ENCODE assay signal across 8 mouse cellular contexts in the genomic region with DNA sequence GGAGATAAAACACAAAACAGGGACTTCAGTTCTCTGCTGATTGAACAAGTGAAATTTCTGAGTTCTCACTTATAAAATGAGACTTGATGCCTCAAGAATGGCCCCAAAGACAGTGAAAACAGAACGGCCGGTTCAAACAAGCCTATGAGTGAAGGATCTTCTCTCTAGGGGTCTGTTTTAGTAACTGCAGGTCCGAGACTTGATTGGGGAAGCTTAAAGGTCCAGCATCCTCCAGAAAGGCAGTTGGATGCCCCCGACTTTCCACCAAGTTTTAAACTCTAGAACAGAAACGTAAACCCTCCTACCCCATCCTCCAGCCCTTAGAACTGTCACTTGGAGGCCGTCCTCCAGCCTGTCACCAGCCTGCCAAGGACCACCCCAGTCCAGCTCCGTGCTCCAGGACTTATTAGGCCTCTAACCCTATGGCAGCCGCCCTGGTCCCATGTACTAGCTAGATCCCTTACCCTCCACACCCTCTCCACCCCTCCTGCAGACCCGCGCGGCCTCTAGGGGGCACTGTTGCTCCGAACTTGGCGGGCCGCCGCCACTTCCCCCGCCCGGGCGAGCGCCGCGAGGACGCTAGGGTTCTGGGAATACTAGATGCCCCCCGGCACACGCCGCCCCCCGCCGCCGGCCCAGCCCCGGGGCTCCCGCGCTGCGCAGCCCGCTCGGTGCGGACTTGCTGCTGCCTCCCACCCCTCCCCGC. TPM values are rescaled to one million over a fixed set of nuclear protein-coding genes. Genes with fewer than 3 reads are reported as not detected.
DNase-seq lines count a peak whose midpoint lies in the region; ATAC-seq and TF ChIP-seq lines count a peak whose summit lies in the region.

No protein-coding gene starts in this region.

- H3K36me3 ChIP-seq in embryonic facial prominence, embryonic 12.5 days = no peaks in the 10 kb centered on the region
- H3K36me3 ChIP-seq in heart, adult 2 months (ENCODE audit: control insufficient read depth, insufficient read depth, low read length) = no peaks in the 10 kb centered on the region
- H3K36me3 ChIP-seq in limb, embryonic 13.5 days = no peaks in the 10 kb centered on the region
- H3K36me3 ChIP-seq in midbrain, embryonic 15.5 days (replicated peaks) = no peaks in the 10 kb centered on the region

- H3K27me3 ChIP-seq in embryonic facial prominence, embryonic 12.5 days = no peaks in the 10 kb centered on the region
- H3K27me3 ChIP-seq in heart, adult 2 months (ENCODE audit: control insufficient read depth, insufficient read depth, low read length) = no peaks in the 10 kb centered on the region
- no peaks in the 10 kb centered on the region for H3K27me3 ChIP-seq in limb, embryonic 13.5 days
- H3K27me3 ChIP-seq in midbrain, embryonic 15.5 days (replicated peaks) = no peaks in the 10 kb centered on the region

- ATAC-seq in embryonic facial prominence, embryonic 12.5 days (ENCODE audit: insufficient number of reproducible peaks, insufficient read depth, low FRiP score, low TSS enrichment) = peak; percentile 86
- peak; percentile 87 for ATAC-seq in limb, embryonic 13.5 days (ENCODE audit: low FRiP score, low read depth)
- ATAC-seq in midbrain, embryonic 15.5 days (replicated peaks) = peak; percentile 84

- WGBS in embryonic facial prominence, embryonic 12.5 days = 2% methylated on average over 36 of the region's 36 CpGs
- WGBS in heart, adult 2 months = 5% methylated on average over 36 of the region's 36 CpGs
- 1% methylated on average over 36 of the region's 36 CpGs for WGBS in limb, embryonic 13.5 days
- WGBS in midbrain, embryonic 15.5 days = under 1% methylated on average over 36 of the region's 36 CpGs

- no peak for TF ChIP-seq POLR2A in heart, adult 2 months (IDR thresholded peaks at IDR 0.05; ENCODE audit: insufficient read depth, low read depth, low read length)

- TF ChIP-seq CTCF in heart, adult 2 months (IDR thresholded peaks at IDR 0.05) = no peak; the same call in none of the 2 replicates

- DNase-seq in 3T3-L1 (ENCODE audit: low read depth, low spot score) = peak; percentile 82
- peak; percentile 99 for DNase-seq in adrenal gland, postnatal 36 days
- DNase-seq in heart, adult 2 months = peak; percentile 95 to 100
- DNase-seq in kidney, adult 8-10 months = peak; percentile 91 to 94
- DNase-seq in spleen, adult 18-20 months = peak; percentile 88 to 97

- peak overlapping the region; percentile 46 for H3K4me3 ChIP-seq in embryonic facial prominence, embryonic 12.5 days
- peak overlapping the region; percentile 64 for H3K4me3 ChIP-seq in heart, adult 2 months
- H3K4me3 ChIP-seq in limb, embryonic 13.5 days = peak overlapping the region; percentile 54
- H3K4me3 ChIP-seq in midbrain, embryonic 15.5 days = peak overlapping the region; percentile 48

- H3K9ac ChIP-seq in embryonic facial prominence, embryonic 12.5 days = peak overlapping the region; percentile 71
- H3K9ac ChIP-seq in heart, adult 2 months (ENCODE audit: low read depth, low read length) = peak overlapping the region; percentile 86
- peak overlapping the region; percentile 83 for H3K9ac ChIP-seq in limb, embryonic 13.5 days
- peak overlapping the region; percentile 82 for H3K9ac ChIP-seq in midbrain, embryonic 15.5 days

- peak overlapping the region; percentile 100 for H3K27ac ChIP-seq in embryonic facial prominence, embryonic 12.5 days
- H3K27ac ChIP-seq in heart, adult 2 months = peak overlapping the region; percentile 94
- H3K27ac ChIP-seq in limb, embryonic 13.5 days = peak overlapping the region; percentile 100
- peak overlapping the region; percentile 99 for H3K27ac ChIP-seq in midbrain, embryonic 15.5 days

- peak; percentile 55; the same call in 1 of the 2 replicates for TF ChIP-seq EP300 in heart, adult 2 months (IDR thresholded peaks at IDR 0.05; ENCODE audit: insufficient read depth, low read depth, low read length)

- no peaks in the 10 kb centered on the region for H3K79me2 ChIP-seq in heart, adult 2 months (replicated peaks; ENCODE audit: control insufficient read depth, insufficient read depth, low read length)

- peak overlapping the region; percentile 93 for H3K4me2 ChIP-seq in embryonic facial prominence, embryonic 12.5 days (replicated peaks)
- H3K4me2 ChIP-seq in limb, embryonic 13.5 days (replicated peaks) = peak overlapping the region; percentile 99
- H3K4me2 ChIP-seq in midbrain, embryonic 15.5 days = peak overlapping the region; percentile 100

- intact Hi-C loops in heart, adult 2 months (cut with DNase I) = loop anchor here (1.0 to 5.0 kb wide), 4 partner anchors 149 to 326 kb away; partner anchors contain the start of genes Cyb5rl and Mrpl37

- H3K4me1 ChIP-seq in embryonic facial prominence, embryonic 12.5 days = peaks cover 57% of the 10 kb centered on the region
- peaks cover 3% of the 10 kb centered on the region; the same call in 1 of the 2 replicates for H3K4me1 ChIP-seq in heart, adult 2 months (ENCODE audit: control insufficient read depth, insufficient read depth, low read length)
- H3K4me1 ChIP-seq in limb, embryonic 13.5 days = peaks cover 59% of the 10 kb centered on the region
- peaks cover 52% of the 10 kb centered on the region for H3K4me1 ChIP-seq in midbrain, embryonic 15.5 days

- H3K9me3 ChIP-seq in embryonic facial prominence, embryonic 12.5 days = no peaks in the 10 kb centered on the region
- H3K9me3 ChIP-seq in limb, embryonic 13.5 days = no peaks in the 10 kb centered on the region
- no peaks in the 10 kb centered on the region for H3K9me3 ChIP-seq in midbrain, embryonic 15.5 days

RNA-seq across cellular contexts. Expression of gene Acot11, which starts 33.9 kb away (rescaled TPM):
- total RNA-seq in adrenal gland, postnatal 36 days (2021) = 10 to 100 TPM; 49.5 to 60.7 TPM
- polyA plus RNA-seq in embryonic facial prominence, embryonic 12.5 days (2016; fragmentation: Nextera tagmentation; extraction: Ambion mirVana) = 1.9 and 3.0 TPM in 2 replicates
- 10 to 100 TPM; 27.5 to 48.6 TPM for total RNA-seq in heart, adult 2 months (2021)
- polyA plus RNA-seq in heart, adult 2 months (2012; rRNA removed) = 16.4 and 25.2 TPM in 2 replicates
- polyA plus RNA-seq in limb, embryonic 13.5 days (2015; fragmentation: Nextera tagmentation; extraction: Ambion mirVana) = 5.1 and 5.5 TPM in 2 replicates
- 2.2 TPM in 2 replicates for polyA plus RNA-seq in midbrain, embryonic 15.5 days (2015; fragmentation: Nextera tagmentation; extraction: Ambion mirVana)

Comparison
In these comparisons a context has a peak if more than half of its experiments do, and no peak if none do; other contexts are left out.
1. Peak in every context shown above with its lines: DNase-seq, ATAC-seq, H3K4me3 ChIP-seq and H3K27ac ChIP-seq.